In genomic region chr2:103977716-103978115, GRCm38 (mm10) we compare ENCODE assay signal across 18 mouse cellular contexts. TPM values are rescaled to one million over a fixed set of nuclear protein-coding genes. Genes with fewer than 3 reads are reported as not detected.
"Had no signal": no experiment of that assay in that cellular context is flagged by ENCODE, and none has a peak within 500 bp of the region (broad histone marks: within the 10 kb centered on the region; RNA-seq: fewer than 3 reads in every experiment).

No protein-coding gene starts in this region.

- H3K36me3 ChIP-seq: kidney, embryonic 15.5 days; lung, embryonic 15.5 days; neural tube, embryonic 12.5 days had no signal

- ATAC-seq: liver, embryonic 12.5 days; liver, postnatal 0 days had no signal

- H3K27ac ChIP-seq: kidney, embryonic 15.5 days; left cerebral cortex, adult 2 months; limb, embryonic 10.5 days; lung, embryonic 15.5 days; macrophage; neural tube, embryonic 12.5 days; stomach, postnatal 0 days had no signal

- H3K9me3 ChIP-seq: kidney, embryonic 15.5 days; limb, embryonic 10.5 days; liver, embryonic 12.5 days; lung, embryonic 15.5 days; megakaryocyte, embryonic 14.5 days; neural tube, embryonic 12.5 days had no signal

- H3K27me3 ChIP-seq: liver, embryonic 12.5 days; megakaryocyte, embryonic 14.5 days had no signal

- H3K4me2 ChIP-seq: kidney, embryonic 15.5 days; liver, embryonic 12.5 days; lung, embryonic 15.5 days; neural tube, embryonic 12.5 days had no signal

- DNase-seq: kidney, adult 2 months; kidney, postnatal 14 days; liver, postnatal 0 days; lung, postnatal 14 days; thymus, postnatal 4 days had no signal

- H3K4me1 ChIP-seq: lung, embryonic 15.5 days had no signal

- H3K9ac ChIP-seq: kidney, embryonic 15.5 days; liver, embryonic 12.5 days; liver, postnatal 0 days; lung, embryonic 15.5 days; neural tube, embryonic 12.5 days had no signal

- H3K4me3 ChIP-seq: kidney, embryonic 15.5 days; left cerebral cortex, adult 2 months; limb, embryonic 10.5 days; liver, embryonic 12.5 days; lung, embryonic 15.5 days; megakaryocyte, embryonic 14.5 days; myocyte; neural tube, embryonic 12.5 days had no signal

RNA-seq across cellular contexts. Expression of gene 4931422A03Rik, which starts 50.4 kb away (rescaled TPM):
- total RNA-seq: layer of hippocampus, postnatal 25 days; left cerebral cortex, adult 2 months; left cerebral cortex, postnatal 14 days had no signal
- polyA plus RNA-seq: kidney, adult 2 months; large intestine, adult 2 months; macrophage had no signal
